22 mouse cellular contexts compared by ENCODE assay signal in the genomic region with DNA sequence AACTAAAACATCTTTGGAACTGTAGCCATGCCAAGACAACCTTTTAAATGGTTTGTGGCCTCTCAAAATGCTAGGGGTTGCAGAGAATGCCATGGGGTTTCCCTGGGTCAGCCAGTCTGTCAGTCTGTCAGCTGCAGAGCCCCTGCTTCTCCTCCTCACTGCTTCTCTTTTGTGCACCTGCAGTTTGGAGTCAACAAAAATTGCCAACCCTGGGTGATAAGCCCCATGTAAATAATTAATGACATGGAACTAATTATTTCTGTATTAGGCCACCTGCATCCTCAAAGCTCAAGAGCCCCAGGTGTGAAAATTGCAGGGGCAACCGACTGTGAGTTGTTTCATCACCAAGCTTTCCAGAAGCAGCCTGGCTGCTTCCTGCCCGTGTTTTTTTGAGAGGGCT.
DNase-seq lines count a peak whose midpoint lies in the region; ATAC-seq and TF ChIP-seq lines count a peak whose summit lies in the region.
"Had no signal": no experiment of that assay in that cellular context is flagged by ENCODE, and none has a peak within 500 bp of the region (broad histone marks: within the 10 kb centered on the region; RNA-seq: fewer than 3 reads in every experiment).

No protein-coding gene starts in this region.

- no peak overlapping the region for H3K9ac ChIP-seq in kidney, embryonic 15.5 days
- no peak overlapping the region for H3K9ac ChIP-seq in neural tube, embryonic 14.5 days (replicated peaks; ENCODE audit: low read depth, low read length)
- H3K9ac ChIP-seq in neural tube, embryonic 15.5 days (replicated peaks), result no peak overlapping the region
- no peak overlapping the region for H3K9ac ChIP-seq in CH12.LX (ENCODE audit: insufficient read depth, low read depth)
- H3K9ac ChIP-seq in hindbrain, embryonic 12.5 days, result no peak overlapping the region
- H3K9ac ChIP-seq: embryonic facial prominence, embryonic 12.5 days; forebrain, embryonic 13.5 days; forebrain, embryonic 15.5 days; forebrain, postnatal 0 days had no signal

- no peaks in the 10 kb centered on the region for H3K4me1 ChIP-seq in kidney, embryonic 15.5 days
- no peaks in the 10 kb centered on the region for H3K4me1 ChIP-seq in neural tube, embryonic 14.5 days (ENCODE audit: control insufficient read depth, insufficient read depth, low read length)
- no peaks in the 10 kb centered on the region for H3K4me1 ChIP-seq in neural tube, embryonic 15.5 days
- H3K4me1 ChIP-seq in CH12.LX (ENCODE audit: control insufficient read depth in 1 of 2, insufficient read depth in 2 of 2), result peaks cover 0 to 15% of the 10 kb centered on the region in 2 experiments; a peak in 2 of 4 replicates
- H3K4me1 ChIP-seq in lung, adult 2 months (ENCODE audit: control insufficient read depth, insufficient read depth, low read length), result no peaks in the 10 kb centered on the region
- H3K4me1 ChIP-seq in hindbrain, embryonic 12.5 days, result no peaks in the 10 kb centered on the region
- H3K4me1 ChIP-seq: embryonic facial prominence, embryonic 10.5 days; embryonic facial prominence, embryonic 12.5 days; forebrain, embryonic 13.5 days; forebrain, embryonic 15.5 days had no signal

- in situ Hi-C loops in CH12.LX (cut with MboI; ENCODE audit: low pct_ligation_motif_present, low pct_unique_long_range_greater_than_20kb, low sequenced_read_pairs), result no loop called here

- H3K9me3 ChIP-seq in kidney, embryonic 15.5 days (replicated peaks), result no peaks in the 10 kb centered on the region
- no peaks in the 10 kb centered on the region for H3K9me3 ChIP-seq in neural tube, embryonic 14.5 days (ENCODE audit: control insufficient read depth, low read length)
- no peaks in the 10 kb centered on the region for H3K9me3 ChIP-seq in neural tube, embryonic 15.5 days (replicated peaks)
- peaks cover 4% of the 10 kb centered on the region for H3K9me3 ChIP-seq in CH12.LX (replicated peaks; ENCODE audit: low read length)
- no peaks in the 10 kb centered on the region for H3K9me3 ChIP-seq in hindbrain, embryonic 12.5 days (replicated peaks)
- H3K9me3 ChIP-seq: embryonic facial prominence, embryonic 10.5 days; embryonic facial prominence, embryonic 12.5 days; forebrain, embryonic 13.5 days; forebrain, embryonic 15.5 days had no signal

- TF ChIP-seq RAD21 in CH12.LX (IDR thresholded peaks at IDR 0.05; ENCODE audit: low read depth, low read length), result no peak

- dilution Hi-C loops in CH12.LX (cut with MboI; ENCODE audit: extremely low pct_ligation_motif_present, extremely low pct_unique_long_range_greater_than_20kb, low sequenced_read_pairs), result no loop called here

- no peak overlapping the region for H3K4me2 ChIP-seq in kidney, embryonic 15.5 days
- H3K4me2 ChIP-seq in neural tube, embryonic 14.5 days (ENCODE audit: low read depth, low read length), result no peak overlapping the region
- H3K4me2 ChIP-seq in neural tube, embryonic 15.5 days, result no peak overlapping the region
- H3K4me2 ChIP-seq in CH12.LX (ENCODE audit: insufficient read depth, low read depth, poor library complexity, severe bottlenecking), result no peak overlapping the region
- H3K4me2 ChIP-seq in hindbrain, embryonic 12.5 days (replicated peaks), result no peak overlapping the region
- H3K4me2 ChIP-seq: embryonic facial prominence, embryonic 12.5 days; forebrain, embryonic 13.5 days; forebrain, embryonic 15.5 days had no signal

- H3K27me3 ChIP-seq in kidney, embryonic 15.5 days, result no peaks in the 10 kb centered on the region
- no peaks in the 10 kb centered on the region for H3K27me3 ChIP-seq in neural tube, embryonic 14.5 days (ENCODE audit: control insufficient read depth, insufficient read depth, low read length)
- H3K27me3 ChIP-seq in neural tube, embryonic 15.5 days (replicated peaks), result no peaks in the 10 kb centered on the region
- H3K27me3 ChIP-seq in CH12.LX (replicated peaks), result no peaks in the 10 kb centered on the region
- no peaks in the 10 kb centered on the region for H3K27me3 ChIP-seq in hindbrain, embryonic 12.5 days
- H3K27me3 ChIP-seq: embryonic facial prominence, embryonic 12.5 days; forebrain, embryonic 13.5 days; forebrain, embryonic 15.5 days had no signal

- H3K79me2 ChIP-seq in CH12.LX (replicated peaks; ENCODE audit: control insufficient read depth, extremely low read depth, insufficient read depth, poor library complexity, severe bottlenecking), result no peaks in the 10 kb centered on the region

- no peak for DNase-seq in kidney, postnatal 25 days
- DNase-seq in CH12.LX (ENCODE audit: extremely low read depth), result peak; percentile 5
- no peak for DNase-seq in lung, adult 2 months
- DNase-seq: adrenal gland, adult 2 months; adrenal gland, postnatal 10 days; adrenal gland, postnatal 25 days; B cell, adult 2 months; cerebellum, adult 11-12 months; cerebellum, adult 2 months; cerebellum, adult 9-10 months; cerebellum, postnatal 10 days; cerebellum, postnatal 25 days; forebrain, postnatal 0 days had no signal

- no peak overlapping the region for H3K4me3 ChIP-seq in kidney, embryonic 15.5 days (replicated peaks)
- H3K4me3 ChIP-seq in neural tube, embryonic 14.5 days (ENCODE audit: low read depth, low read length), result no peak overlapping the region
- H3K4me3 ChIP-seq in neural tube, embryonic 15.5 days (replicated peaks), result no peak overlapping the region
- no peak overlapping the region for H3K4me3 ChIP-seq in CH12.LX (replicated peaks in 1 of 3; ENCODE audit: low read depth in 2 of 3, low read length in 2 of 3, poor library complexity in 1 of 3)
- no peak overlapping the region for H3K4me3 ChIP-seq in lung, adult 2 months (replicated peaks; ENCODE audit: extremely low read depth, low read depth, low read length)
- no peak overlapping the region for H3K4me3 ChIP-seq in hindbrain, embryonic 12.5 days
- H3K4me3 ChIP-seq: embryonic facial prominence, embryonic 10.5 days; embryonic facial prominence, embryonic 12.5 days; forebrain, embryonic 13.5 days; forebrain, embryonic 15.5 days had no signal

- no peak overlapping the region for H3K27ac ChIP-seq in kidney, embryonic 15.5 days
- no peak overlapping the region for H3K27ac ChIP-seq in neural tube, embryonic 14.5 days (ENCODE audit: low read depth, low read length)
- no peak overlapping the region for H3K27ac ChIP-seq in neural tube, embryonic 15.5 days (replicated peaks)
- H3K27ac ChIP-seq in CH12.LX (ENCODE audit: insufficient read depth, low read depth), result no peak overlapping the region
- no peak overlapping the region for H3K27ac ChIP-seq in hindbrain, embryonic 12.5 days
- H3K27ac ChIP-seq: embryonic facial prominence, embryonic 10.5 days; embryonic facial prominence, embryonic 12.5 days; forebrain, embryonic 13.5 days; forebrain, embryonic 15.5 days had no signal

- H3K36me3 ChIP-seq in kidney, embryonic 15.5 days, result no peaks in the 10 kb centered on the region
- no peaks in the 10 kb centered on the region for H3K36me3 ChIP-seq in neural tube, embryonic 14.5 days (ENCODE audit: control insufficient read depth, insufficient read depth, low read length)
- no peaks in the 10 kb centered on the region for H3K36me3 ChIP-seq in neural tube, embryonic 15.5 days
- no peaks in the 10 kb centered on the region for H3K36me3 ChIP-seq in CH12.LX (replicated peaks in 1 of 2; ENCODE audit: control insufficient read depth in 1 of 2, insufficient read depth in 1 of 2, low read length in 1 of 2)
- no peaks in the 10 kb centered on the region for H3K36me3 ChIP-seq in hindbrain, embryonic 12.5 days
- H3K36me3 ChIP-seq: embryonic facial prominence, embryonic 10.5 days; embryonic facial prominence, embryonic 12.5 days; forebrain, embryonic 15.5 days had no signal

- ATAC-seq in kidney, embryonic 15.5 days (replicated peaks; ENCODE audit: low FRiP score), result peak; percentile 82
- peak; percentile 41; the same call in 1 of the 2 replicates for ATAC-seq in neural tube, embryonic 14.5 days (ENCODE audit: low read depth)
- ATAC-seq in neural tube, embryonic 15.5 days (ENCODE audit: low FRiP score), result no peak
- no peak for ATAC-seq in hindbrain, embryonic 12.5 days (ENCODE audit: low FRiP score)
- ATAC-seq: CD4-positive, CD25-positive, alpha-beta regulatory T cell, adult 4 months; forebrain, embryonic 13.5 days; forebrain, embryonic 15.5 days; forebrain, postnatal 0 days had no signal

- no peak for TF ChIP-seq EP300 in CH12.LX (IDR thresholded peaks at IDR 0.05; ENCODE audit: low read length)

- 14% methylated on average over 2 of the region's 2 CpGs for WGBS in kidney, embryonic 15.5 days
- WGBS in neural tube, embryonic 14.5 days, result 12% methylated on average over 2 of the region's 2 CpGs
- 11% methylated on average over 2 of the region's 2 CpGs for WGBS in neural tube, embryonic 15.5 days
- 29% methylated on average over 2 of the region's 2 CpGs for WGBS in lung, adult 2 months
- 30% methylated on average over 2 of the region's 2 CpGs for WGBS in hindbrain, embryonic 12.5 days

- no peak for TF ChIP-seq CTCF in CH12.LX (conservative IDR thresholded peaks at IDR 0.05 in 1 of 2, IDR thresholded peaks at IDR 0.05 in 1 of 2; ENCODE audit: low read depth in 2 of 2, low read length in 2 of 2)
- no peak for TF ChIP-seq CTCF in lung, adult 2 months (IDR thresholded peaks at IDR 0.05; ENCODE audit: insufficient read depth, low read length)

- TF ChIP-seq POLR2A in CH12.LX (IDR thresholded peaks at IDR 0.05; ENCODE audit: low read depth, low read length), result no peak
- TF ChIP-seq POLR2A in lung, adult 2 months (IDR thresholded peaks at IDR 0.05; ENCODE audit: borderline replicate concordance, extremely low read depth, low read depth, low read length), result no peak

TF ChIP-seq in CH12.LX, 34 proteins besides CTCF, POLR2A, EP300 and RAD21:
- TF ChIP-seq SIN3A (IDR thresholded peaks at IDR 0.05; ENCODE audit: low read length) (no peak), ELF1 (IDR thresholded peaks at IDR 0.05; ENCODE audit: low read depth, low read length) (no peak)

Comparison
In these comparisons a context has a peak if more than half of its experiments do, and no peak if none do; other contexts are left out.
1. ATAC-seq: peak in kidney, embryonic 15.5 days (single experiment) and neural tube, embryonic 14.5 days (single experiment); none in neural tube, embryonic 15.5 days (single experiment) and hindbrain, embryonic 12.5 days (single experiment).